ENCODE assay signal across 8 mouse cellular contexts in genomic region chr2:27745673-27746620, GRCm38 (mm10).
A peak's percentile ranks its signal among the peaks of the same experiment; 100 is the strongest.
DNase-seq lines count a peak whose midpoint lies in the region; ATAC-seq and TF ChIP-seq lines count a peak whose summit lies in the region.

No protein-coding gene starts in this region.

- 25% methylated on average over 18 of the region's 18 CpGs for WGBS in hindbrain, embryonic 14.5 days
- 44% methylated on average over 18 of the region's 18 CpGs for WGBS in liver, embryonic 12.5 days (ENCODE audit: insufficient replicate concordance)

- no peak overlapping the region for H3K4me3 ChIP-seq in embryonic fibroblast, embryonic 13.5 days (ENCODE audit: insufficient read depth, low read length)
- H3K4me3 ChIP-seq in hindbrain, embryonic 14.5 days (replicated peaks; ENCODE audit: low read length) = no peak overlapping the region
- no peak overlapping the region for H3K4me3 ChIP-seq in liver, embryonic 12.5 days

- peak overlapping the region; percentile 78 for H3K27ac ChIP-seq in embryonic fibroblast, embryonic 13.5 days (ENCODE audit: insufficient read depth, low read length)
- peak overlapping the region; percentile 44 for H3K27ac ChIP-seq in hindbrain, embryonic 14.5 days
- peak overlapping the region; percentile 61; the same call in 1 of the 2 replicates for H3K27ac ChIP-seq in liver, embryonic 12.5 days

- peak; percentile 80 for DNase-seq in ovary, adult 18-20 months (ENCODE audit: low spot score)
- DNase-seq in ovary, postnatal 10 days (ENCODE audit: low spot score) = no peak
- DNase-seq in hindbrain, embryonic 14.5 days (ENCODE audit: low spot score) = no peak
- peak; percentile 73 to 80 for DNase-seq in right cerebral cortex, adult 2 months (ENCODE audit: low spot score in 2 of 2)
- no peak for DNase-seq in cerebellum, postnatal 25 days
- no peak for DNase-seq in Muller cell, postnatal 12 days (ENCODE audit: inconsistent ontology term)

- peaks cover 7% of the 10 kb centered on the region for H3K4me1 ChIP-seq in embryonic fibroblast, embryonic 13.5 days (ENCODE audit: control insufficient read depth, insufficient read depth, low read length)
- H3K4me1 ChIP-seq in hindbrain, embryonic 14.5 days (replicated peaks; ENCODE audit: control insufficient read depth, insufficient read depth, low read length) = peaks cover 13% of the 10 kb centered on the region
- peaks cover 44% of the 10 kb centered on the region for H3K4me1 ChIP-seq in liver, embryonic 12.5 days

- 0 out of 2 replicates have a peak, but pooled peaks have one; percentile 6 for TF ChIP-seq POLR2A in embryonic fibroblast, embryonic 13.5 days (IDR thresholded peaks at IDR 0.05; ENCODE audit: low read depth, low read length)

- no peak for TF ChIP-seq CTCF in embryonic fibroblast, embryonic 13.5 days (IDR thresholded peaks at IDR 0.05; ENCODE audit: borderline replicate concordance, insufficient read depth, low read length)

- no peaks in the 10 kb centered on the region for H3K27me3 ChIP-seq in hindbrain, embryonic 14.5 days (ENCODE audit: control insufficient read depth, insufficient read depth, low read length)
- no peaks in the 10 kb centered on the region for H3K27me3 ChIP-seq in liver, embryonic 12.5 days (replicated peaks)

- peak overlapping the region; percentile 13; the same call in 1 of the 2 replicates for H3K9ac ChIP-seq in hindbrain, embryonic 14.5 days
- H3K9ac ChIP-seq in liver, embryonic 12.5 days = no peak overlapping the region

- H3K9me3 ChIP-seq in hindbrain, embryonic 14.5 days (ENCODE audit: control insufficient read depth, low read length) = no peaks in the 10 kb centered on the region
- H3K9me3 ChIP-seq in liver, embryonic 12.5 days (replicated peaks) = no peaks in the 10 kb centered on the region

- no peak overlapping the region for H3K4me2 ChIP-seq in hindbrain, embryonic 14.5 days (replicated peaks)
- H3K4me2 ChIP-seq in liver, embryonic 12.5 days = no peak overlapping the region

- no peak for ATAC-seq in hindbrain, embryonic 14.5 days (ENCODE audit: low FRiP score)
- no peak for ATAC-seq in liver, embryonic 12.5 days

- 0 out of 2 replicates have a peak, but pooled peaks cover 5% of the 10 kb centered on the region for H3K36me3 ChIP-seq in hindbrain, embryonic 14.5 days (replicated peaks; ENCODE audit: control insufficient read depth, insufficient read depth)
- peaks cover 44% of the 10 kb centered on the region for H3K36me3 ChIP-seq in liver, embryonic 12.5 days

Comparison
In these comparisons a context has a peak if more than half of its experiments do, and no peak if none do; other contexts are left out.
1. DNase-seq: peak in ovary, adult 18-20 months (single experiment) and right cerebral cortex, adult 2 months (2 of 2); none in ovary, postnatal 10 days (single experiment), hindbrain, embryonic 14.5 days (single experiment), cerebellum, postnatal 25 days (0 of 2) and Muller cell, postnatal 12 days (single experiment).
2. Peak in every context shown above with its lines, with median percentiles within 50 percentile points of each other: H3K27ac ChIP-seq.